Mouse (Mus musculus) testis, adult 10 weeks (tissue): ENCODE measurements around the gene Slc22a16. TPM values are rescaled to one million over a fixed set of nuclear protein-coding genes. Genes with fewer than 3 reads are reported as not detected.

Experiments used
- polyA plus RNA-seq: library from polyadenylated mRNA; stranded (reverse); fragments of 350-450 nt; fragmentation: Illumina TruSeq; extraction: RNeasy Lipid Tissue Mini Kit (QIAGEN cat#74804); gene quantifications from one replicate; pipeline ENCODE4 v1.2.3, GENCODE M21; 2014; ENCODE audit warnings: low read depth, low replicate concordance

The Slc22a16 gene
- polyA plus RNA-seq = 168 TPM

GRCm38 (mm10) chr10:40570036-40570435, at the start of gene Slc22a16:
Gene Slc22a16, plus strand, starts transcription at chr10:40570336.

DNA sequence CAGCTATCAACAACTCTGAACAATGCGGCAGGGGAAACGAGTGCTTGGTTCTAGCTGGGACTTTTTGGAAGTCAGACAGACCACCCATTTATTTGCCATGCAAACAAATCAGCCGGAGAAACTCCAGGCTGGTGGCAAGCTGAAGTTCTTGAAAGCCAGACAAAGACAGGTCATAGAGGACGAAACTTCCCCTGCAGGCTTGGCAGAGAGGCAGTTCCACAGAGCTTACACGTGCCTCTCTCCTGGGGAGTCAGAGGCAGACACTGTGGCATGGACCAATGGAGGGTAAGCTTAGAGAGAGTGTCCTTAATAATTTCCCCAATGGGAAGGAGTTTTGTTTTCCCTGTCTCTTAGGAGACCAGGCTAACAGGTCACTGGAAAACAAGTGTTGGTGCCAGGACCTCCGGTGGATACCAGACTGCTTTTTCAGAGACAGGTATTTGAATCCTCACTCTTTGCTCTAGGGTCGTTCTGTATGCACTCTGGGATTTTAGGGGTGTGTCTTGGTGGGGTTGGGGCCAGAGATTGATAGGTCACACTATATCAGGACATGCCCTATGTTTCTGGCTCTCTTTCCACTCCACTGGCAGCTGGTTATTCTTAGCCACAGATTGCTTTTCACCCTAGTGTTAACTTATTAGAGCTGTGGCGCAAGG, 59.6 kb downstream of the Slc22a16 start, which contains the start of gene Ddo:
TSS of gene Ddo (plus strand) at position 356 of the 656 bp plus-strand sequence.

Other genes with a start within 250 kb of the Slc22a16 start
- 45.9 TPM for gene Cdk19, start 230.8 kb upstream of the Slc22a16 start, polyA plus RNA-seq
- gene Ddo, start 59.7 kb downstream of the Slc22a16 start, polyA plus RNA-seq = 6.8 TPM
- gene Mettl24, start 112.9 kb downstream of the Slc22a16 start, polyA plus RNA-seq = not detected